Mouse (Mus musculus) cerebral cortex, adult 2 months (tissue): ENCODE results near the gene Gm49337.

ENCODE experiments used
- WGBS: fragments of 180-500 bp; shearing (Covaris S2); methylation state at CpG from one replicate; pipeline ENCODE4 v1.1.7; 2018; 5-methylcytosine and 5-hydroxymethylcytosine counted together

Gene Gm49337

DNA sequence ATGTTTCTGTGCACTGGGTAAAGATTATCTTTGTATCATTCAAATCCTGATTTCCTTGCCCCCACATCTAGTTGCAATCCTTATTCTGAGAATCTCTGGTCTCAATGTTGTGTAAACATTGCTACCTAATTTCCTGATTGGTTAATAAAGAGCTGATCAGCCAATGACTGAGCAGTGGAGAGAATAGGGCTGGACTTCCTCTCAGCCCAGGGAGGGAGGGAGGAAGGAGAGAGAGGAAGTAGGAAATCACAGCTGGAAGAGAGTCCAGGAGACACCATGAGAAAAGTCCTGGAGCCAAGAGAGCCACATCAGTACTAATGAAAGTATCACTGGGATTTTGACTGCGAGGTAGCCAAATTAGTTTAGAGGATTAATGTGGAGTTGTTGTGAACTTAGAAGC, 163.1 kb downstream of the Gm49337 start:
- 89% methylated on average over 1 of the region's 1 CpGs for WGBS
